ENCODE assay signal across 12 mouse cellular contexts in genomic region chr11:61526872-61527271, GRCm38 (mm10). TPM values are rescaled to one million over a fixed set of nuclear protein-coding genes. Genes with fewer than 3 reads are reported as not detected.
DNase-seq lines count a peak whose midpoint lies in the region; ATAC-seq lines count a peak whose summit lies in the region.
"Had no signal": no experiment of that assay in that cellular context is flagged by ENCODE, and none has a peak within 500 bp of the region (broad histone marks: within the 10 kb centered on the region; RNA-seq: fewer than 3 reads in every experiment).

No protein-coding gene starts in this region.

- no peak overlapping the region for H3K4me3 ChIP-seq in liver, embryonic 12.5 days
- H3K4me3 ChIP-seq: heart, embryonic 15.5 days; limb, embryonic 15.5 days; megakaryocyte, embryonic 14.5 days; myocyte had no signal

- H3K4me2 ChIP-seq in liver, embryonic 12.5 days, result no peak overlapping the region
- H3K4me2 ChIP-seq: heart, embryonic 15.5 days; limb, embryonic 15.5 days had no signal

- ATAC-seq in liver, embryonic 12.5 days, result no peak
- ATAC-seq: activated CD4-positive, CD25-positive, alpha-beta regulatory T cell, adult 4 months had no signal

- H3K27ac ChIP-seq in liver, embryonic 12.5 days, result no peak overlapping the region
- H3K27ac ChIP-seq: heart, embryonic 15.5 days; limb, embryonic 15.5 days had no signal

- peak; percentile 69 for DNase-seq in layer of hippocampus, adult 11-12 months (ENCODE audit: low spot score)
- no peak for DNase-seq in layer of hippocampus, postnatal 36 days
- DNase-seq in Muller cell, postnatal 12 days (ENCODE audit: inconsistent ontology term), result peak; percentile 60
- peak; percentile 56 for DNase-seq in adipocyte (ENCODE audit: low spot score)
- peak; percentile 88 to 89 for DNase-seq in cerebellum, postnatal 10 days
- no peak for DNase-seq in kidney, postnatal 4 days

- H3K9me3 ChIP-seq in liver, embryonic 12.5 days (replicated peaks), result no peaks in the 10 kb centered on the region
- H3K9me3 ChIP-seq: heart, embryonic 15.5 days; limb, embryonic 15.5 days; megakaryocyte, embryonic 14.5 days had no signal

- 0 out of 2 replicates have a peak, but pooled peaks cover 3% of the 10 kb centered on the region for H3K4me1 ChIP-seq in liver, embryonic 12.5 days
- H3K4me1 ChIP-seq: limb, embryonic 15.5 days; megakaryocyte, embryonic 14.5 days had no signal

- WGBS in liver, embryonic 12.5 days (ENCODE audit: insufficient replicate concordance), result 61% methylated on average over 1 of the region's 1 CpGs

- H3K9ac ChIP-seq in liver, embryonic 12.5 days, result no peak overlapping the region
- H3K9ac ChIP-seq: heart, embryonic 15.5 days; limb, embryonic 15.5 days had no signal

- H3K36me3 ChIP-seq in liver, embryonic 12.5 days, result peaks cover 5% of the 10 kb centered on the region; the same call in 1 of the 2 replicates

- H3K27me3 ChIP-seq in liver, embryonic 12.5 days (replicated peaks), result no peaks in the 10 kb centered on the region
- H3K27me3 ChIP-seq: heart, embryonic 15.5 days; limb, embryonic 15.5 days had no signal

RNA-seq across cellular contexts. Expression of gene B9d1, which starts 21.9 kb away (rescaled TPM):
- 10 to 100 TPM; 42.6 TPM for total RNA-seq in layer of hippocampus, postnatal 36 days (2021)
- 4.8 TPM in 2 replicates for polyA plus RNA-seq in liver, embryonic 12.5 days (2016; fragmentation: Nextera tagmentation; extraction: Ambion mirVana)

RNA-seq across cellular contexts. Expression of gene Mapk7, which starts 32.7 kb away (rescaled TPM):
- total RNA-seq in layer of hippocampus, postnatal 36 days (2021), result 10 to 100 TPM; 28.8 to 33.1 TPM
- 12.9 and 14.8 TPM in 2 replicates for polyA plus RNA-seq in liver, embryonic 12.5 days (2016; fragmentation: Nextera tagmentation; extraction: Ambion mirVana)

RNA-seq across cellular contexts. Expression of gene Mfap4, which starts 41.6 kb away (rescaled TPM):
- 1 to 10 TPM; 4.6 to 5.4 TPM for total RNA-seq in layer of hippocampus, postnatal 36 days (2021)
- polyA plus RNA-seq in liver, embryonic 12.5 days (2016; fragmentation: Nextera tagmentation; extraction: Ambion mirVana), result 11.0 and 16.3 TPM in 2 replicates
- polyA plus RNA-seq: activated CD4-positive, CD25-positive, alpha-beta regulatory T cell, adult 4 months had no signal

RNA-seq across cellular contexts. Expression of gene Epn2, which starts 52.6 kb away (rescaled TPM):
- total RNA-seq in layer of hippocampus, postnatal 36 days (2021), result 100 to 1,000 TPM; 178 to 185 TPM
- 5.2 and 6.2 TPM in 2 replicates for polyA plus RNA-seq in liver, embryonic 12.5 days (2016; fragmentation: Nextera tagmentation; extraction: Ambion mirVana)

Comparison
In these comparisons a context has a peak if more than half of its experiments do, and no peak if none do; other contexts are left out.
1. DNase-seq: peak in layer of hippocampus, adult 11-12 months (single experiment), Muller cell, postnatal 12 days (single experiment), adipocyte (single experiment) and cerebellum, postnatal 10 days (2 of 2); none in layer of hippocampus, postnatal 36 days (0 of 2) and kidney, postnatal 4 days (0 of 2).